Mouse (Mus musculus): ENCODE results near the gene Mob1b. TPM values are rescaled to one million over a fixed set of nuclear protein-coding genes. Genes with fewer than 3 reads are reported as not detected.
"Not testable (repeated sequence)": the region's sequence is repeated elsewhere in the genome, so short reads cannot be mapped to it uniquely, and the experiment has no call there.

The Mob1b gene
- polyA plus RNA-seq, 1 experiment = 22.6 TPM

- no peak for TF ChIP-seq EP300 (IDR thresholded peaks at IDR 0.05; ENCODE audit: insufficient read depth, low read depth, low read length)
- no peak overlapping the region for H3K4me3 ChIP-seq (ENCODE audit: low read depth, low read length)
Observed at GRCm38 (mm10) chr5:88724030-88724429, 3.4 kb downstream of the Mob1b start.

DNA sequence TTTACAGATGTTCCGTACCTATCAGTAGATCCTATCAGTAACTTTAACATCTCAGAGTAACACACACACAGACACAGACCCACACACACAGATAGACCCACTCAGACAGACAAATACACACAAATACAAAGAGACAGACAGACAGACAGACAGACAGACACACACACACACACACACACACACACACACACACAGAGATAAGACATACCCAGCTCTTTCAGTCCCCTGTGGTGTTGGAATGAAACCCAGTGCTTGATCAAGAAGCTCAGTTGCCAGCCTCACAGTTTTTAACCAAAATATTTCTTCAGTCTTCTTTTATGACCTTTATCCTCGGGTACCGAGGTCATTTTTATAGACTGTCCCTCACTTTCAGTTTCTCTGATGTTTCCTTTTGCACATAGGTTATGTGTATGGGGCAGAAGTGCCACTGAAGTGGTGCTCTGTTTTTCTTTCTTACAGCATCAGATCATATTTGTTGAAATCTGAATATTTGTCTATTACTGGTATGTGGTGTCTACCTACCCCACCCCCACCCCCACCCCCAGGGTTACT, 7.0 kb downstream of the Mob1b start:
- TF ChIP-seq EP300 (IDR thresholded peaks at IDR 0.05; ENCODE audit: insufficient read depth, low read depth, low read length) (no peak), POLR2A (IDR thresholded peaks at IDR 0.05; ENCODE audit: insufficient read depth, low read length) (no peak), CTCF (IDR thresholded peaks at IDR 0.05; ENCODE audit: low read depth, low read length) (no peak)
- Histone ChIP-seq H3K36me3 (ENCODE audit: control insufficient read depth, insufficient read depth, low read length, poor library complexity, severe bottlenecking) (no peaks in the 10 kb centered on the region), H3K9ac (ENCODE audit: low read depth, poor library complexity, severe bottlenecking) (no peak overlapping the region), H3K27ac (ENCODE audit: insufficient read depth, low read length) (no peak overlapping the region), H3K4me1 (ENCODE audit: control insufficient read depth, insufficient read depth, low read length) (no peaks in the 10 kb centered on the region), H3K9me3 (replicated peaks; ENCODE audit: control insufficient read depth, insufficient read depth, low read length, poor library complexity, severe bottlenecking) (no peaks in the 10 kb centered on the region), H3K27me3 (ENCODE audit: control insufficient read depth, insufficient read depth, low read length, poor library complexity, severe bottlenecking) (no peaks in the 10 kb centered on the region), H3K4me3 (ENCODE audit: low read depth, low read length) (no peak overlapping the region)

More at GRCm38 (mm10) chr5:88724030-88724429, 3.4 kb downstream of the Mob1b start:
- Histone ChIP-seq H3K9ac (ENCODE audit: low read depth, poor library complexity, severe bottlenecking) (no peak overlapping the region), H3K27ac (ENCODE audit: insufficient read depth, low read length) (no peak overlapping the region), H3K4me1 (ENCODE audit: control insufficient read depth, insufficient read depth, low read length) (no peaks in the 10 kb centered on the region), H3K9me3 (replicated peaks; ENCODE audit: control insufficient read depth, insufficient read depth, low read length, poor library complexity, severe bottlenecking) (no peaks in the 10 kb centered on the region), H3K36me3 (ENCODE audit: control insufficient read depth, insufficient read depth, low read length, poor library complexity, severe bottlenecking) (no peaks in the 10 kb centered on the region), H3K27me3 (ENCODE audit: control insufficient read depth, insufficient read depth, low read length, poor library complexity, severe bottlenecking) (no peaks in the 10 kb centered on the region)

GRCm38 (mm10) chr5:88734786-88735185, 14.1 kb downstream of the Mob1b start:
- Histone ChIP-seq H3K9me3 (replicated peaks; ENCODE audit: control insufficient read depth, insufficient read depth, low read length, poor library complexity, severe bottlenecking) (no peaks in the 10 kb centered on the region), H3K4me1 (ENCODE audit: control insufficient read depth, insufficient read depth, low read length) (no peaks in the 10 kb centered on the region), H3K4me3 (ENCODE audit: low read depth, low read length) (no peak overlapping the region), H3K36me3 (ENCODE audit: control insufficient read depth, insufficient read depth, low read length, poor library complexity, severe bottlenecking) (no peaks in the 10 kb centered on the region), H3K9ac (ENCODE audit: low read depth, poor library complexity, severe bottlenecking) (no peak overlapping the region), H3K27me3 (ENCODE audit: control insufficient read depth, insufficient read depth, low read length, poor library complexity, severe bottlenecking) (no peaks in the 10 kb centered on the region), H3K27ac (ENCODE audit: insufficient read depth, low read length) (no peak overlapping the region)
- TF ChIP-seq EP300 (IDR thresholded peaks at IDR 0.05; ENCODE audit: insufficient read depth, low read depth, low read length) = no peak
- TF ChIP-seq CTCF (IDR thresholded peaks at IDR 0.05; ENCODE audit: low read depth, low read length) = peak; percentile 11

DNA sequence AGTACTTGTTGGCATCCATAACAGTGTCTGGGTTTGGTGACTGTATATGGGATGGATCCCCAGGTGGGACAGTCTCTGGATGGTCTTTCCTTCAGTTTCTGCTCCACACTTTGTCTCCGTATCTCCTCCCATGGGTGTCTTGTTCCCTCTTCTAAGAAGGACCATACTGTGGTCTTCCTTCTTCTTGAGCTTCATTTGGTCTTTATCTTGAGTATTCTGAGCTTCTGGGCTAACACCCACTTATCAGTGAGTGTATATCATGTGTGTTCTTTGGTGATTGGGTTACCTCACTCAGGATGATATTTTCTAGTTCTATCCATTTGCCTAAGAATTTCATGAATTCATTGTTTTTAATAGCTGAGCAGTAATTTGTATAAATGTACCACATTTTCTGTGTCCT, 20.4 kb downstream of the Mob1b start:
- H3K4me1 ChIP-seq (ENCODE audit: control insufficient read depth, insufficient read depth, low read length); H3K27me3 ChIP-seq (ENCODE audit: control insufficient read depth, insufficient read depth, low read length, poor library complexity, severe bottlenecking); H3K36me3 ChIP-seq (ENCODE audit: control insufficient read depth, insufficient read depth, low read length, poor library complexity, severe bottlenecking); H3K9me3 ChIP-seq (replicated peaks; ENCODE audit: control insufficient read depth, insufficient read depth, low read length, poor library complexity, severe bottlenecking); H3K4me3 ChIP-seq (ENCODE audit: low read depth, low read length); H3K27ac ChIP-seq (ENCODE audit: insufficient read depth, low read length); H3K9ac ChIP-seq (ENCODE audit: low read depth, poor library complexity, severe bottlenecking): not testable (repeated sequence)

- H3K36me3 ChIP-seq (ENCODE audit: control insufficient read depth, insufficient read depth, low read length, poor library complexity, severe bottlenecking) = no peaks in the 10 kb centered on the region; the same call in 1 of the 2 replicates
Observed at GRCm38 (mm10) chr5:88747774-88748173, 27.1 kb downstream of the Mob1b start.

GRCm38 (mm10) chr5:88753199-88753598, 32.5 kb downstream of the Mob1b start:
- TF ChIP-seq EP300 (IDR thresholded peaks at IDR 0.05; ENCODE audit: insufficient read depth, low read depth, low read length) = no peak
- no peak for TF ChIP-seq CTCF (IDR thresholded peaks at IDR 0.05; ENCODE audit: low read depth, low read length)
- TF ChIP-seq POLR2A (IDR thresholded peaks at IDR 0.05; ENCODE audit: insufficient read depth, low read length) = no peak
- Histone ChIP-seq H3K36me3 (ENCODE audit: control insufficient read depth, insufficient read depth, low read length, poor library complexity, severe bottlenecking) (no peaks in the 10 kb centered on the region; the same call in none of the 2 replicates), H3K4me3 (ENCODE audit: low read depth, low read length) (no peak overlapping the region), H3K27ac (ENCODE audit: insufficient read depth, low read length) (no peak overlapping the region), H3K9me3 (replicated peaks; ENCODE audit: control insufficient read depth, insufficient read depth, low read length, poor library complexity, severe bottlenecking) (no peaks in the 10 kb centered on the region), H3K4me1 (ENCODE audit: control insufficient read depth, insufficient read depth, low read length) (no peaks in the 10 kb centered on the region), H3K9ac (ENCODE audit: low read depth, poor library complexity, severe bottlenecking) (no peak overlapping the region), H3K27me3 (ENCODE audit: control insufficient read depth, insufficient read depth, low read length, poor library complexity, severe bottlenecking) (no peaks in the 10 kb centered on the region)

More at GRCm38 (mm10) chr5:88747774-88748173, 27.1 kb downstream of the Mob1b start:
- no peaks in the 10 kb centered on the region for H3K4me1 ChIP-seq (ENCODE audit: control insufficient read depth, insufficient read depth, low read length)
- no peak overlapping the region for H3K9ac ChIP-seq (ENCODE audit: low read depth, poor library complexity, severe bottlenecking)
- no peaks in the 10 kb centered on the region for H3K27me3 ChIP-seq (ENCODE audit: control insufficient read depth, insufficient read depth, low read length, poor library complexity, severe bottlenecking)
- H3K4me3 ChIP-seq (ENCODE audit: low read depth, low read length) = no peak overlapping the region
- H3K27ac ChIP-seq (ENCODE audit: insufficient read depth, low read length) = no peak overlapping the region
- H3K9me3 ChIP-seq (replicated peaks; ENCODE audit: control insufficient read depth, insufficient read depth, low read length, poor library complexity, severe bottlenecking) = no peaks in the 10 kb centered on the region
- no peak for TF ChIP-seq CTCF (IDR thresholded peaks at IDR 0.05; ENCODE audit: low read depth, low read length)
- no peak for TF ChIP-seq POLR2A (IDR thresholded peaks at IDR 0.05; ENCODE audit: insufficient read depth, low read length)
- no peak for TF ChIP-seq EP300 (IDR thresholded peaks at IDR 0.05; ENCODE audit: insufficient read depth, low read depth, low read length)
